Mouse (Mus musculus): ENCODE data around the gene Noa1. TPM values are rescaled to one million over a fixed set of nuclear protein-coding genes. Genes with fewer than 3 reads are reported as not detected.

The Noa1 gene
- polyA plus RNA-seq, 1 experiment from 2014 or later: 35.3 TPM

DNA sequence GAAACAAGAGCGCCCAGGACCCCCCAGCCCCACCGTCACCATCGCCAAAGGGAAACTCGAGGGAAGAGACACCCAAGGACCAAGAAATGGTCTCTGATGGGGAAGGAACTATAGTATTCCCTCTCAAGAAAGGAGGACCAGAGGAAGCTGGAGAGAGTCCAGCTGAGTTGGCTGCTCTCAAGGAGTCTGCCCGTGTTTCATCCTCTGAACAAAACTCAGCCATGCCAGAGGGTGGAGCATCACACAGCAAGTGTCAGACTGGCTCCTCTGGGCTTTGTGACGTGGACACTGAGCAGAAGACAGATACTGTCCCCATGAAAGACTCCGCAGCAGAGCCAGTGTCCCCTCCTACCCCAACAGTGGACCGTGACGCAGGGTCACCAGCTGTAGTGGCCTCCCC is 27.6 kb downstream of the Noa1 start:
- H3K4me2 ChIP-seq (replicated peaks): no peak overlapping the region
- no peak overlapping the region for H3K27ac ChIP-seq
- H3K36me3 ChIP-seq: peaks cover 39% of the 10 kb centered on the region
- no peaks in the 10 kb centered on the region for H3K27me3 ChIP-seq (replicated peaks)
- WGBS: 88% methylated on average over 9 of the region's 9 CpGs
- no peak overlapping the region for H3K9ac ChIP-seq
- H3K9me3 ChIP-seq: no peaks in the 10 kb centered on the region
- no peaks in the 10 kb centered on the region for H3K4me1 ChIP-seq (replicated peaks)
- H3K4me3 ChIP-seq (replicated peaks): no peak overlapping the region
- ATAC-seq: no peak

DNA sequence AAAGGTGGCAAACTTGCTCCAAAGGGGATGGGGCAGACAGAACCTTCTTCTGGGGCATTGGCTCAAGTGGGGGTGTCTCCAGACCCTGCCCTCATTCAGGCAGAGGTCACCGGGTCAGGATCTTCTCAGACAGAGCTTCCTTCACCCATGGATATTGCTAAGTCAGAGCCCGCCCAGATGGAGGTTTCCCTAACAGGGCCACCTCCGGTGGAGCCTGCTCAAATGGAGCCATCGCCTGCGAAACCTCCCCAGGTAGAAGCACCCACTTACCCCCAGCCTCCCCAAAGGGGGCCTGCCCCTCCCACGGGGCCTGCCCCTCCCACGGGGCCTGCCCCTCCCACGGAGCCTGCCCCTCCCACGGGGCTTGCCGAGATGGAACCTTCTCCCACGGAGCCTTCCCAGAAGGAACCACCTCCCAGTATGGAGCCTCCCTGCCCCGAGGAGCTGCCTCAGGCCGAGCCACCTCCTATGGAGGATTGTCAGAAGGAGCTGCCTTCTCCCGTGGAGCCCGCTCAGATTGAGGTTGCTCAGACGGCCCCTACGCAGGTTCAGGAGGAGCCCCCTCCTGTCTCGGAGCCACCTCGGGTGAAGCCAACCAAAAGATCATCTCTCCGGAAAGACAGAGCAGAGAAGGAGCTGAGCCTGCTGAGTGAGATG is 28.2 kb downstream of the Noa1 start:
- Histone ChIP-seq H3K27me3 (replicated peaks) (no peaks in the 10 kb centered on the region), H3K9ac (no peak overlapping the region), H3K4me3 (replicated peaks) (no peak overlapping the region), H3K9me3 (no peaks in the 10 kb centered on the region), H3K27ac (no peak overlapping the region), H3K4me2 (replicated peaks) (no peak overlapping the region), H3K36me3 (peaks cover 41% of the 10 kb centered on the region), H3K4me1 (replicated peaks) (no peaks in the 10 kb centered on the region)
- no peak for ATAC-seq
- 88% methylated on average over 20 of the region's 20 CpGs for WGBS

DNA sequence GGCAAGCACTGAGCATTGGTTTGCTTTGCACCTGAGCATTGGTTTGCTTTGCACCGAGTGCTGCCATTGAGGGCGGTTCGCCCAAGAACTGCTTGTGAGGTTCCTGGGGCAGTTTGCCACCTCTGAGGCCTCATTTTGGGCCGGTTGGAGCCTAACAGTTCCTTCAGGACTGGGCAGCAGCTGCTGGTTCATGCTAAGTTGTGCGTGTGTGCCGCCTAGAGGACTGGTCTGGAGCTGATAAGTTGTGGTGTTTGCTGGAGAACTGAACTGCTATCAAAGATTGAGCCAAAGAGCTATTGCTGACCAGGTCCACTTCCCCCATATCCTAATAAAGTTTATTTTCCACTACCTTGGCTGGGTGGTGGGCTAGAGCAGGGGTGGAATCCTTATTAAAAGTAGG is 32.7 kb downstream of the Noa1 start:
- H3K27me3 ChIP-seq (replicated peaks): no peaks in the 10 kb centered on the region
- WGBS: 93% methylated on average over 6 of the region's 6 CpGs
- peaks cover 29% of the 10 kb centered on the region for H3K36me3 ChIP-seq
- no peak overlapping the region for H3K27ac ChIP-seq
- H3K9me3 ChIP-seq: no peaks in the 10 kb centered on the region
- ATAC-seq: no peak
- peaks cover 10% of the 10 kb centered on the region; the same call in 1 of the 2 replicates for H3K4me1 ChIP-seq (replicated peaks)
- H3K4me3 ChIP-seq (replicated peaks): no peak overlapping the region
- no peak overlapping the region for H3K4me2 ChIP-seq (replicated peaks)
- no peak overlapping the region for H3K9ac ChIP-seq

DNA sequence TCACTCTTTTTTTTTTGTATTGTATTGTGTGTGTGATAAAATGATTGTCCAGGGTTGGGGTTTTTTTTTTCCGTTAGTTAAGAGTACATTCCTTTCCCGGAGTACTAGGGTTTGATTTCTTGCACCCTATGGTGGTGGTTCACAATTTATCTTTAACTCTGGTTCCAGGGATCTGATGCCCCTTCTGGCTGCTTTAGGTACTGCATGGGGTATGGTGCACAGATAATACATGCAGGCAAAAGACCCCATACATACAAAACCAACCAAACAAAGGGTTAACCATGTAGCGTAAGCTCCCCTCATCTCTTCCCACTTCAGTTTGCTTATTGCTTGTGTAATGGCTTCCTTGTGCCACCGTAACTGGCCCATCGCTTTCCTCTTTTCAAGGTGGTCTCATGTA is 33.9 kb downstream of the Noa1 start:
- no peaks in the 10 kb centered on the region for H3K9me3 ChIP-seq
- no peak overlapping the region for H3K27ac ChIP-seq
- H3K27me3 ChIP-seq (replicated peaks): no peaks in the 10 kb centered on the region
- 85% methylated on average over 5 of the region's 5 CpGs for WGBS
- no peak overlapping the region for H3K4me2 ChIP-seq (replicated peaks)
- peaks cover 18% of the 10 kb centered on the region for H3K36me3 ChIP-seq
- H3K4me3 ChIP-seq (replicated peaks): no peak overlapping the region
- H3K4me1 ChIP-seq (replicated peaks): peaks cover 10% of the 10 kb centered on the region; the same call in 1 of the 2 replicates
- H3K9ac ChIP-seq: no peak overlapping the region
- ATAC-seq: no peak

DNA sequence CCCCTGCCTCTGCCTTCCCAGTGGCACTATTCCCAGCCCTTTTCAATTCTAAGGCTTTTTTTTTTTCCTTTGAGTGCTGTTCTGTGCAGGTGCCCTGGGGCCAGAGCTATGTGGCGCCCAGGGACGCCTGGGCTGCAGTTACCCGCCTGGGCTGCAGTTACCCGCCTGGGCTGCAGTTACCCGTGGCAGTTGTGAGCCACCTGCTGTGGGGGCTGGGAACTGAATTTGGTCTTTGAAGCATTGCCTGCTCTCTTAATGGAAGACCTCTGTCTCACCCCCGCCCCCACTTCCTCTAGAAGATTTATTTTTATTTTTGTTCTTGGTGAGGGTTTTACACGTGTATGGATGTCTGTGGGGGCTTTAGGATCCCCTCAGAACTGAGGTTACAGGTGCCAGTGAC is 36.7 kb downstream of the Noa1 start:
- H3K4me3 ChIP-seq (replicated peaks): no peak overlapping the region
- 73% methylated on average over 7 of the region's 7 CpGs for WGBS
- peaks cover 10% of the 10 kb centered on the region; the same call in 1 of the 2 replicates for H3K4me1 ChIP-seq (replicated peaks)
- no peak overlapping the region for H3K27ac ChIP-seq
- peaks cover 18% of the 10 kb centered on the region for H3K36me3 ChIP-seq
- no peak for ATAC-seq
- no peak overlapping the region for H3K9ac ChIP-seq
- no peaks in the 10 kb centered on the region for H3K9me3 ChIP-seq
- no peak overlapping the region for H3K4me2 ChIP-seq (replicated peaks)
- no peaks in the 10 kb centered on the region for H3K27me3 ChIP-seq (replicated peaks)

DNA sequence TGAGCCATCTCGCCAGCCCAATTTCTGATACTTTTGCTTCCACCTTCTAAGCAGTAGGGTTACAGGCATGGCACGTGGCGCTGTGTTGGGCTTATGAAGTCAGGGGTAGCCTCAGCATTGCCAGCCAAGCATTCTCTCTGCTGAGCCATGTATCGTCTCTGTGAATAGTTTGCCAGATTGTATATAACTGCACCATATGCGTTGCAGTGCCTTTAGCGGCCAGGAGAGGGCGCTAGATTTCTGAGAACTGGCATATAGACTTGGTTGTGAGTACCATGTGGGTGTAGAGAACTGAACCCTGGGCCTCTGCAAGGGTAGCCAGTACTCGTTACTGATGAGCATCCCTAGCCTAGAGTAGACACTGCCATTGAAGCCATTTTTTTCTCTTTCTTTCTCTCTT is 40.5 kb downstream of the Noa1 start:
- no peak for ATAC-seq
- H3K4me1 ChIP-seq (replicated peaks): peaks cover 10% of the 10 kb centered on the region; the same call in 1 of the 2 replicates
- no peak overlapping the region for H3K4me3 ChIP-seq (replicated peaks)
- 74% methylated on average over 8 of the region's 8 CpGs for WGBS
- no peaks in the 10 kb centered on the region for H3K27me3 ChIP-seq (replicated peaks)
- H3K4me2 ChIP-seq (replicated peaks): no peak overlapping the region
- H3K27ac ChIP-seq: no peak overlapping the region
- H3K36me3 ChIP-seq: peaks cover 5% of the 10 kb centered on the region; the same call in 1 of the 2 replicates
- H3K9me3 ChIP-seq: no peaks in the 10 kb centered on the region
- no peak overlapping the region for H3K9ac ChIP-seq

DNA sequence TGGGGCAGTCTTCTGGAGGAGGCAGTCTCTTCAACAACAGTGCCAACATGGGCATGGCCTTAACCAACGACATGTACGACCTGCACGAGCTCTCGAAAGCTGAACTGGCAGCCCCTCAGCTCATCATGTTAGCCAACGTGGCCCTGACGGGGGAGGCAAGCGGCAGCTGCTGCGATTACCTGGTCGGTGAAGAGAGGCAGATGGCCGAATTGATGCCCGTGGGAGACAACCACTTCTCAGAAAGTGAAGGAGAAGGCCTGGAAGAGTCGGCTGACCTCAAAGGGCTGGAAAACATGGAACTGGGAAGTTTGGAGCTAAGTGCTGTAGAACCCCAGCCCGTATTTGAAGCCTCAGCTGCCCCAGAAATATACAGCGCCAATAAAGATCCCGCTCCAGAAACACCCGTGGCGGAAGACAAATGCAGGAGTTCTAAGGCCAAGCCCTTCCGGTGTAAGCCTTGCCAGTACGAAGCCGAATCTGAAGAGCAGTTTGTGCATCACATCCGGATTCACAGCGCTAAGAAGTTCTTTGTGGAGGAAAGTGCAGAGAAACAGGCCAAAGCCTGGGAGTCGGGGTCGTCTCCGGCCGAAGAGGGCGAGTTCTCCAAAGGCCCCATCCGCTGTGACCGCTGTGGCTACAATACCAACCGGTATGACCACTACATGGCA is 41.8 kb downstream of the Noa1 start:
- Histone ChIP-seq H3K9me3 (no peaks in the 10 kb centered on the region), H3K9ac (no peak overlapping the region), H3K36me3 (peaks cover 5% of the 10 kb centered on the region; the same call in 1 of the 2 replicates), H3K4me2 (replicated peaks) (no peak overlapping the region), H3K27me3 (replicated peaks) (no peaks in the 10 kb centered on the region), H3K4me3 (replicated peaks) (no peak overlapping the region), H3K27ac (no peak overlapping the region), H3K4me1 (replicated peaks) (peaks cover 1% of the 10 kb centered on the region; the same call in 1 of the 2 replicates)
- no peak for ATAC-seq
- WGBS: 91% methylated on average over 30 of the region's 30 CpGs

DNA sequence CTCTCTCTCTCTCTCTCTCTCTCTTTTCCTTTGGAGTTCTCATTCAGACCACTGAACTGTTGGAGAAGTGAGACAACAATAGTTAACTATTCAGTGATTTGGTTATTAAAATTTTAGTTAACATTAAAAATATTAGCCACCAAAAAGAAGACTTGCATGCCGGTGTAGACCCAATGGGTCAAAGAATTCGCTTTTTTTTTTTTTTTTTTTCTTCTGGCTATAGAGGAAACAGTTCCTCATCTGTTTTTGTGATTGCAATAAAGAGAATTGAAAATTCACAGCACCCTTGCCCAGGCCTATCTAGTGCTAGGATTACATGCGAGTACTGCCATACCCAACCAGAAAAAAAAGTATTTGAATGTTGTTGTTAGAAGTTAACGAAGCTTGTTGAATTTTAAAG is 42.4 kb downstream of the Noa1 start:
- Histone ChIP-seq H3K36me3 (peaks cover 5% of the 10 kb centered on the region; the same call in 1 of the 2 replicates), H3K4me2 (replicated peaks) (peak overlapping the region; percentile 61), H3K27me3 (replicated peaks) (no peaks in the 10 kb centered on the region), H3K4me1 (replicated peaks) (no peaks in the 10 kb centered on the region; the same call in 1 of the 2 replicates), H3K9ac (no peak overlapping the region), H3K9me3 (no peaks in the 10 kb centered on the region), H3K4me3 (replicated peaks) (peak overlapping the region; percentile 96), H3K27ac (no peak overlapping the region)
- WGBS: 75% methylated on average over 4 of the region's 4 CpGs
- no peak for ATAC-seq

DNA sequence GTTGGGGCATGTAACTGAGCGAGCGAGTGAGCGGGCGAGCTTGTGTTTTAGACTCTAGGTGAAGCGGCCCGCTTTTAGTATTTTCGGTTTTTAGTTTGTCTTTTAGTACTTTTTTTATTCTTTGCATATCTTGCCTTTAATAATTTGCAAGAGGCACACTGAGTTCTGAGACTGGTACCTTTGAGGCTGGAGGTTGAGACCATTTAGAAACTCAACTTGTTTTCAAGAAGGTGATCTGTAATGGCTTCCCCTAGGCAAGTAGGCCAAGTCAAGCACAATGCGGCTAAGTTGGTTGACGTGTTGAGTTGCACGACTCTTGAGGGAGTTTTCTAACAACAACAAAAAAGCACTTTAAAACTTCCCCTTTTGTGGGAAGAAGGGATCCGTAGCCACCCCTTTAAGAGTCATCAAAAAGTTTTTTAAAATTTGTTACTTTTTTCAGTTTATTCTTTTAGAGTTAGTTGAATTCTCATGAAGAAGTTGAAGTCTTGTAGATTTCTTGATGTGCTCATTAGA is 42.9 kb downstream of the Noa1 start:
- H3K27me3 ChIP-seq (replicated peaks): no peaks in the 10 kb centered on the region
- ATAC-seq: no peak
- peak overlapping the region; percentile 96 for H3K4me3 ChIP-seq (replicated peaks)
- WGBS: 1% methylated on average over 11 of the region's 11 CpGs
- H3K36me3 ChIP-seq: peaks cover 5% of the 10 kb centered on the region; the same call in 1 of the 2 replicates
- peak overlapping the region; percentile 61 for H3K4me2 ChIP-seq (replicated peaks)
- no peaks in the 10 kb centered on the region; the same call in 1 of the 2 replicates for H3K4me1 ChIP-seq (replicated peaks)
- peak overlapping the region; percentile 98 for H3K27ac ChIP-seq
- peak overlapping the region; percentile 82 for H3K9ac ChIP-seq
- H3K9me3 ChIP-seq: no peaks in the 10 kb centered on the region

DNA sequence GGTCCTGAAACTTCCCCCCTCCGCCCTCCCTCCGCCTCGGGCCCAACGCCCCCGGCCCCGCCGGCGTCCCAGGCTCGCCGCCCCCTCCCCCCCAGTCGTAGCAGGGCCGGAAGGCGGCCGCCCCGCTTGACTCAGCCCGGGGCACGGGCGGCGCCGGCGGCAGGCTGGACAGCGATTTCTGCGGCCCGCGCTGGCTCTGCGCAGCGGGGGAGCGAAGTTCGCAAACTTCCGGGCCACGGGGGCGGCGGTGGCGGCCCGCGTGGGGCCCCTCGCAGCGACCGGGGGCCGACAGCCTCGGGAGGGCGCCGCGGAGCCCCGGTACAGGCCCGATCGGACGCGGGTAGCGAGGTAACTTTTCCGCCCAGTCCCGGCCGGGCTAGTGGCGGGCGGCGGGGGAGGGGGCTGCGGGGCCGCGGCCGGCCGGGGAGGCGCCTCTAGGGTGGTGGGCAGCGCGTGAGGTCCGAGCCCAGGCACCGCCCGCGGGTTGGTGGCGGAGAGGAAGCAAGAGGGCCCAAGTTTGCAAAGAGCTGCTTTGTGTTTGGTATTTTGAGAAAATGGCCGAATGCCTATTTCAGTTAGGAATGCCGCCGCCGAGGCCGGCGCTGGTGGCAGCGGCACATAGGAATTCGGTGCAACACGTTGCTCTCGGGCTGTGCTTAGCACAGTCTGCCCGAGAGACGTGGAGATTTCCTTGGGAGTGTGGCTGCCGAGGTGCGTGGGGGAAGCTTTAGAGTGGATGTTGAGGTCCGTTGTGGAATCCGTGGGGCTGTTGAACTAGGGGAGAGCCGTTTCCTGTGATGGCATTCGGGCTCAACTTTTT is 43.6 kb downstream of the Noa1 start:
- H3K36me3 ChIP-seq: peaks cover 5% of the 10 kb centered on the region; the same call in 1 of the 2 replicates
- H3K27me3 ChIP-seq (replicated peaks): no peaks in the 10 kb centered on the region
- no peaks in the 10 kb centered on the region; the same call in 1 of the 2 replicates for H3K4me1 ChIP-seq (replicated peaks)
- peak overlapping the region; percentile 61 for H3K4me2 ChIP-seq (replicated peaks)
- no peaks in the 10 kb centered on the region for H3K9me3 ChIP-seq
- peak overlapping the region; percentile 98 for H3K27ac ChIP-seq
- ATAC-seq: peak; percentile 80
- H3K4me3 ChIP-seq (replicated peaks): peak overlapping the region; percentile 96
- WGBS: under 1% methylated on average over 75 of the region's 87 CpGs
- peak overlapping the region; percentile 82 for H3K9ac ChIP-seq

DNA sequence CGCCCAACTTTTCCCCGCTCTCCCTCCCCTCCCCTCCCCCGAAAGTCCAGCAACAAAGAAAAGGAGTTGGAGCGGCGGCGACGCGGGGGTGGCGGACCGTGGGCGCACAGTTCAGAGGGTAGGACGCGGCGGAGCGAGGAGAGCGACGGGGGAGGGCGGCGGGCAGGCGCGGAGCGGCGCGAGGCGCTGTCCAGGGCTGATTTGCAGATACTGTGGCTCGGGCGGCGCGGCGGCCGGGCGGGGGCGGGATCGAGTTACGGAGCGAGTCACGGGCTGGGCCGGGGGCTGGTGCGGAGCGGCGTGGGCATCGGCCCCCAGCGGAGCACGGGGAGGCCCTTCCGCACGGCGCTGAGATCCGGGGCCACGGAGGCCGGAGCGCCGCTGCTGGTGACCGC is 44.2 kb downstream of the Noa1 start:
- Histone ChIP-seq H3K9ac (peak overlapping the region; percentile 82), H3K27me3 (replicated peaks) (no peaks in the 10 kb centered on the region), H3K27ac (peak overlapping the region; percentile 98), H3K9me3 (no peaks in the 10 kb centered on the region), H3K4me1 (replicated peaks) (no peaks in the 10 kb centered on the region; the same call in 1 of the 2 replicates), H3K4me3 (replicated peaks) (peak overlapping the region; percentile 96), H3K36me3 (peaks cover 3% of the 10 kb centered on the region; the same call in 1 of the 2 replicates), H3K4me2 (replicated peaks) (peak overlapping the region; percentile 61)
- ATAC-seq: peak; percentile 89
- WGBS: 0% methylated on average over 3 of the region's 53 CpGs

All from intestine, embryonic 15.5 days (tissue).